Mouse (Mus musculus) cerebellum, adult 11-12 months (tissue): ENCODE data around the gene Muc2.
A peak's percentile ranks its signal among the peaks of the same experiment; 100 is the strongest.
"Not testable (repeated sequence)": the region's sequence is repeated elsewhere in the genome, so short reads cannot be mapped to it uniquely, and the experiment has no call there.

Source experiments
- DNase-seq: peaks from one replicate; pipeline ENCODE4 v3.0.0; 2022

Muc2 gene

DNA sequence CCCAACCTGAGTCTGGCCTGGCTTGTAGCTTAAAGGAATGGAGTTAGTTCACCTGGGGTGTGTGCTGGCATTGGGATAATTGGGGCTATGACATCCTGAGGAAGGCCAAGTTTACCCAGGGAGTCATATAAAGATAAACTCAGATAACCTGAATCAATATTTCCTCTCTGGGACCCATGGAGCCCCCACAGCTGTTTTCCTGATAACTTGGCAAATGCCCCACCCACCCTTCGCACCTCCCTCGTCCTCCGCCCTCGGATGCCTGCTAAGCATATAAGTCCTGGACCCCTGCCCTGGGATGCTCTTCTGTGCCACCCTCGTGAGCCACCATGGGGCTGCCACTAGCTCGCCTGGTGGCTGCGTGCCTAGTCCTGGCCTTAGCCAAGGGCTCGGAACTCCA, at the start of gene Muc2:
TSS of gene Muc2 (plus strand) at position 301 of the 400 bp plus-strand sequence.
- no peak for DNase-seq

DNA sequence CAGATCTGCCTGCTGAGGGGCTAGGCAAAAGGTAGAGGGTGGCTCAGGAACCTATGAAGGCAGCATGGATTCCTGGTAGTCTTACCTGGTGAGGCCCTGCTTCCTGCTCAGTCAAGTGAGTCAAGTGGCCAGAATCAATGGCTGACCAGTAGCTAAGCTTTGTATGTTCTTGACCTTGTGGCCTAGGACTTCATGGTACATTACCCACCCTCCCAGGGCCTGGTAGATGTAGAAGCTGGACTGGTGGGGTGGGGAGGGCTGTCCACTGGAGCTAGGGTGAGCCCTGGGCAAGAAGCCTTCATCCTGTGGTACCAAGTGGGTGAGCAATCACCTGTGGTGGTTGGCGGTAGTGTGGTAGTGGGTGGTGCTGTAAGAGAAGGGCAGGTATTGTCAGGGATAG, 47.8 kb upstream of the Muc2 start:
- no peak for DNase-seq

DNA sequence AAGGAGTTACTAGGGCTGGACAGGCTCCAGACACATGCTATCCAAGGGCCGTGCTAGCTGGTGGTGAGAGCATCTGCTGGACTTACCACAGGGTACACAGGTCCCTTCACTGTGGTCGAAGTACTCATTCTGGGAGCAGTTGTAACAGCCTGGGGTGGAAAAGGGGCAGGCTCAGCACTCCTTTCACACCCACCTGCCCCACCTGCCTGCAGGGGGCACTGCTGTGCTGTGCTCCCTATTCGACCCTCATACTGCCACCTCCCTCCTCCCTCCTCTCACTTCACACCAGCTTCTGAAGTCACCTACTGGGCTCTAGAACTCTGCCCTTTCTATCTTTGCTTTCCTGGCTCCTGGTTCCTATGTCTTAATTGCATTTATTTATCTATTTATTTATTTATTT, 47.0 kb upstream of the Muc2 start:
- no peak for DNase-seq

DNA sequence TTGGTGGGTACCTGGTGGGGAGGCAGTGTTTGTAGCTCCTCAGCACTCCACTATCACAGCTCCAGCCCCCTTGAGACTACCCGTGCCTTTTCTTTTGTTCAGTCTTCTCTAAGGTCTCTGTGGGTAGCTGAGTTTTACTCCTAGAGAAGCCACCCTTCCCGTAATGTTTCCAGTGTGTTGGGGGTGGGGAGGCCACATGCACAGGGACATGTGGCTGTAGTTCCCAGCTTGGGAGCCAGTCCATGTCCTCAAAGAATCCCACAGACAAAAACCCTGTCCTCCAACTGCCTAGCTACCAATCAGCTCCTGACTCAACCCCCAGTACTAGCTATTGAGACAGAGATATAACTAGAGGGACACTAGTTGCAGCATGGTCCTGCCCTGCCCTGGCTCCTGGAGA, 43.1 kb upstream of the Muc2 start:
- DNase-seq = no peak

DNA sequence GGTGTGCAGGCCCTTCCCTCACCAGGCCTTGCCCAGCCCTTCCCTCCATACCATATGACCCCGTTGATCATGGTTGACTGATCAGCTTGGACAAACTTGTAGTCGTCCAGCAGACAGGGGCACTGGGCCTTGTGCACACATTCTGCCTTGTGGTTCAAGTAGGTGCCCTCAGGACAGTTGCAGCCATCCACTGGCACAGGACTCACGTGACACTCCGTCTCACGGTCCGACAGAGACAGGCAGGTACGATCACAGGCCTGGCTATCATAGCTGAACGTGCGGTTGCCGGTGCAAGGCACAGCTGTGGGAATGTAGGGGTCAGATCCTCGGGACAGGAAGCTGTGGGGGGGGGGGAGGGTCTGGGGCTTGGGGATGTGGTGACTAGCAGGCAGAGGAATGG, 42.3 kb upstream of the Muc2 start:
- no peak for DNase-seq

DNA sequence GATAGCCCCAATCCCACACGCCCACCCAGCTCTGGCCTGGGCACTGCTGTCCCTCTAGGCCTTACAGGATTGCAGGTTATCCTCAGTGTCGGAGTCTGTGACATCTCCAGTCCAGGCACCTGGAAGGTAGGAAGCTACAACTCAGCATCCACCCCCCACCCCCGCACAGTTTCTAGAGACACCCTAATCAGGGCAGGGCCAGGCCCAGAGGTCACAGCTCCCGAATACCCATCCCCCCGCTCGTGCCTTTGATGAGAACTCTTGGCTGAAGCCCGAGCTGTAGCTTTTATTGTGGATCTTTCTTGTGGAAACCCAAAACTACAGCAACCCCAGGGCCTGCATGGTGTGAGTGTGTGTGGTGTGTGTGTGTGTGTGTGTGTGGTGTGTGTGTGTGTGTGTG, 37.9 kb upstream of the Muc2 start:
- DNase-seq = no peak

DNA sequence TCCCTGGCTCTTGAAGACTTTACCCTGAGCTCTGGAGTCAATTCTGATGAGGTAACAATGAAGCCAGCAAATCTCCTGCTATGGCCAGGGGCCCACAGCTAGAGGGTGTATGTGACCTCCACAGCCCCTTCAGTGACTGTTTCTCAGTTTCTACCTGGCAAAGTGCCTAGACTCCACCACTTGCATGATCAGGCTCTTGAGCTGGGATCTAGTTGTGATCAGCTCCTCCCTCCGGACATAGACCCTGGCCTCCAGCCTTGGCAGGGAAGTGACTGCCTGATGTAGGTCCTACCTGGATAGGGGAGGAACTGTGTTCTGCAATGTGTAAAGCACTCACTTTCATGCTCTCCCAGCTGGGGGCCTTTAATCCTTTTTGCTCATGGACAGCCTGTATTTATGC, 29.8 kb upstream of the Muc2 start:
- no peak for DNase-seq

DNA sequence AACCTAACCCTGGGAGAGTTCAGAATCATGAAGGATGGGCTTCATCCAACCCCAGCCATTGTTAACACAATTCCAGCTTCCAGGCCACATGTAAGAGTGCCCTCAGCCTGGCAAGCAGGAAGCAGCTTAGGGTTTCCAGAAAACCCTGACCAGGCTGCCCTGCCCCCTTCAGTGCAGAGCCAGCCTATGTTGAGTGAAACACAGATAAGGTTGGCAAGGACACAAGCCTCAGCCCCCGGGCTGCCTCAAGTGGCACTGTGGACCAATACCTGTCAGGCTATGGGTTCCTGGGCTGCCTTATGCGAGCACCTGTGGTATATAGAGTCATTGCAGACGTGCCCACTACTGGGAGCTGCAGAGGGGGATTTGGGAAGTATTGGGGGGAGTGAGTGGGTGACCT, 28.7 kb upstream of the Muc2 start:
- DNase-seq = no peak

DNA sequence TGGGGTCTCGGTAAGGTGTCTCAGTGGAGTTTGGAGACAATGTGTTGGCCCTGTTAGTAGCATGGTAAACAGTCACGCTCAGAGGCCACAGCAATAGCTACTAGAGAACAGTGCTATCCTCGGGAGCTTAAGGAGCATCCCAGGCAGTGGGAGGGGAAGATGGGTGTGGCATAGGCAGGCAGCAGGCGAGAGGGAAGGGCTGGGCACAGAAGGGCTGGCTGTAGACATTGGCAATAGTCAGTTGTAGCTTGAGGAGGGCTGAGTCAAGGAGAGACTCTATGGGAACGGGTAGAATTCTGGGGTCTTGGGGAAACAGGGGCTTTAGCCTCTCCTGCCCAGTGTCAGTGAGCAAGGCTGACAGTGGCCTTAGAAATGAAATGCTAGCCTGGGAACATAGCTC, 27.9 kb upstream of the Muc2 start:
- no peak for DNase-seq

DNA sequence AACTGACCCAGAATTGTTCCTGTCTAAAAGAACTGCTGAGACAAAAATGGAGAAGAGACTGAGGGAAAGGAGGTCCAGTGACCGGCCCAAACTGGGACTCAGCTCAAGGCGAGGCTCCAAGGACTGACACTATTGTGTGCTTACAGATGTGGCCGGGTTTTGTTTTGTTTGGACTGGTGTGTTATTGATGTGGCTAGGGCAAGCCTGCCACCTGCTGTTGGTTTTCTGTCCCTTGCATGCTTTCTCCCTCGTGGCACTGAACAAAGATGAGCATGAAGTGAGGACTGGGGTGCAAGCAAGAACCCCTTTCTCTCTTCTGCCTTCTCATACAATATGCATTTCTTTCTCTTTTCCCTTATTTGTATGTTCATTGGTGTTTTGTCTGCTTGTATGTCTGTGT, 23.9 kb upstream of the Muc2 start:
- DNase-seq = peak; percentile 16

DNA sequence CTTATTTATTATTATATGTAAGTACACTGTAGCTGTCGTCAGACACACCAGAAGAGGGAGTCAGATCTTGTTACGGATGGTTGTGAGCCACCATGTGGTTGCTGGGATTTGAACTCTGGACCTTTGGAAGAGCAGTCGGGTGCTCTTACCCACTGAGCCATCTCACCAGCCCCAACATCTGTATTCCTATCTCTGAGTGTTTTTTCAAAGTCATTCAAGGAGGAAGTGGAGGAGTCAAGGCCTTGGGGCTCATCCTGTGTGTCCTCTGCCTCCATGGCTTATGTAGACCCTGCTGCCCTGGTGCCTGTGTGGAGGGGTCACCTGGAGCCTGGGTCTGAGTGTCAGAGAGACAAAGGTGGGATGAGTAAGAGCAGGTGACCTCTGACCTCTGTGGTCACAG, 21.0 kb upstream of the Muc2 start:
- not testable (repeated sequence) for DNase-seq

DNA sequence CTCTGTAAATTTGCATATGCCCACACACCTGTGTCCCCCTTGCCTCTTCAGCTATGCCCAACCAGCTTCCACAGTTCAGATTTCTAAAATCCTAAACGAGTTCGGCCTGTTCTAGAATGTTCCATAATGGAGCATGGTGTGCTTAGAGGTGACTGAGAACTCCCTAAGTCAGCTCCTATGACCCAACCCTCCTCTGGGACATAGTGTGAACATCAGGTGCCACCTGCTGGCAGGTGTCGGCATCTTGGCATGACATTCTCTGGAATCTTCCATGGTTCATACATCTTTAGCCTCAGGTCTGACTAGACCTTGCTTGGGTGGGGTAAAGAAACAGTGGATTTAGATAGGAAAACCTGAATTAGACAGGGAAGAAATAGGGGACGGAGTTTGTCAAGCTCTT, 19.1 kb upstream of the Muc2 start:
- DNase-seq = peak; percentile 16

DNA sequence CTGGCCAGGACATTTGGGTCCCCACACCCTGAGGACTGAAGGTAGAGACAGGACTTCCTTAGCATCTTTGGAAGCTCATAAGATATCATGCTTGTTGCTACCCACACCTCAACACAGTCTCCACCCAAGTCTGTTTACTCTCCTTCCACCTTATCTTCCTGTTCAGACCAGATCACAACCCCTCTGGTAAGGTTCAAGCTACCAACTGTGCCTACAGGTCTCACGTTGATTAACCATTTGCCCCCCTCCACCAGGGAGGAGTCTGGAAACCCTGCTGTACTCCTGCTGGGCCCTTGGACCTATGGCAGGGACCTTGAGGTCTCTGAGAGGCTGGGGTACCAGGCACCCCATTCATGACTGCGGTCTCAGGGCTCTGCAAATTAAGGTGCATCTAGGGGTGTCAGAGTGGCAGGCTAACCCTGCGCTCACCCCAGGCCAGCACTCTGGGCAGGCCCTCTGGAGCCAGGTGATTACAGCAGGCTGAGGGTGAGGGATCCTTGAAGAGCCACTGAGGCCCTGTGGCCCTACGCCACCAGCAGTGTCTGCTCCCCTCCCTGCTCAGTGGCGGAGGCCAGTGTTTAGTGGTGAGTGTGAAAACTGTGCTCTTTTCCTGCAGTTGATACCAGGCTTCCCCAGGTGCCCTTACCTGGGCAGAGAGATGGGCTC, 18.4 kb upstream of the Muc2 start:
- no peak for DNase-seq

DNA sequence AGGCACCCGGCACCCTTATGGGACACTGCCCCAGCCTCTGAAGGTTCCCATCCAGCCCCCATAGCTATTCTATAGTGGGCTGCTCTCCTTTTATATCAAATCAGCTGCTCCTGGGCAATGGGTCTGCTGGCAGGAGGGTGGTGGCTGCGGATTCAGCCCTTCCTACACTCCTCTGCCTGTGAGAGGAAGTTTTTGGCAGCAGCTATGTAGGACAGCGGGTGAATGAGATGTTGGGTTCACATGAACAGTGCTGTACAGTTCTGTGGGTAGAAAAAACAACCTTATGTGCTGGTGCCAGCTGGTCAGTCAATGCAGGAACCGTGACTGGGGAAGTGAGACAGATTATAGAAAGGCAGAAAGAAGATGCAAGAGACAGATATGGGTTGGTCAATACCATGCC, 11.2 kb upstream of the Muc2 start:
- DNase-seq = no peak

DNA sequence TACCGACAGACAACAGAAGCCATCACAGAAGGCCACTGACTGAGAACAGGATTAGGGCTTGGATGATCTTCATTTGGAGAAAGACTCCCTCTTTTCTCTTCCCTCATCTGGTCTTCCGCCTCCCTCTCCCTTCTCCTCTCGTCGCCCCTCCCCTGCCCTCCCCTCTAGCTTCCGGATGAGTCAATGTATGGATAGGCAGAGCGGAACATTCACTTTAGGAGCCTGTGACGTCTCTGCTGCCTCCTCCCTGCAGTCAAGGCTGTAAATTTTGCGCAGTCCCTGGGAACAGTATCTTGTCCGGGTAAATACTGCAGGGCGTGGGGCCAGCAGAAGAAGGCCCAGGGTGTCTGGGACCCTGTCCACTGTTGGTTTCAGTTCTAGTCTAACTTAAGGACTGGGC, 2.8 kb upstream of the Muc2 start:
- no peak for DNase-seq

DNA sequence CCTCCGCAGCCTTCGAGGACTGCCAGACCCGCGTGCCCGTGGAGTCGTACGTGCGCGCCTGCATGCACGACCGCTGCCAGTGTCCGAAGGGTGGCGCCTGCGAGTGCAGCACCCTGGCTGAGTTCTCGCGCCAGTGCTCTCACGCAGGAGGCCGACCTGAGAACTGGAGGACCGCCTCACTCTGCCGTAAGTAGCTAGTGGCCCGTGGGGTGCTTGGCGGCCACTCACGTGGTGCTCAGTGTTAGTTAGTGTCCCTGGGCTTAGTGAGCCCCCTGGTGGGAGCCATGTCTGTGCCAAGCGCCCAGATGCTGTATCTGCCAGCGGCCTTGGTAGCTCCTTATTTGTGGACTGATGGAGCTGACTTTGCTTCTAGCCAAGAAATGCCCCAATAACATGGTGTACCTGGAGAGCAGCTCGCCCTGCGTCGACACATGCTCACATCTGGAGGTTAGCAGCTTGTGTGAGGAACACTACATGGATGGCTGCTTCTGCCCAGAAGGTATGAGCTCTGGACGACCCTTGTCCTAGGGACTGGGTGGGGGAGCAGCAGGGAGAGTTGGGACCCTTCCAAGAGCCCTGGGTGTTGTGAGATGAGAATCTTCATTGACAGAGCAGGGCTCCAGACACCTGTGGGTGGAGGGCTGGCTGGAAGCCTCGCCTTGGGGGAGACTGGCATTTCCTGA, 3.6 kb downstream of the Muc2 start:
- DNase-seq = no peak

DNA sequence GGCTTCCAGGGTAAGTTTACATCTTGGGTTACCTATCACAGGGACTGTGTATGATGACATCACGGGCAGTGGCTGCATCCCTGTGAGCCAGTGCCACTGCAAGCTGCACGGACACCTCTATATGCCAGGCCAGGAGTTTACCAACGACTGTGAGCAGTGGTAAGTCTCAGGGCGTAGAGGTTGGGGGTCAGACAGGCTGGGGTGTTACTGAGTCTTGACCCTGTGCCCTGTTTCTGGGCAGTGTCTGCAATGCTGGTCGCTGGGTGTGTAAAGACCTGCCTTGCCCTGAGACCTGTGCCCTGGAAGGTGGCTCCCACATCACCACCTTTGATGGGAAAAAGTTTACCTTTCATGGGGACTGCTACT, 4.1 kb downstream of the Muc2 start:
- no peak for DNase-seq

DNA sequence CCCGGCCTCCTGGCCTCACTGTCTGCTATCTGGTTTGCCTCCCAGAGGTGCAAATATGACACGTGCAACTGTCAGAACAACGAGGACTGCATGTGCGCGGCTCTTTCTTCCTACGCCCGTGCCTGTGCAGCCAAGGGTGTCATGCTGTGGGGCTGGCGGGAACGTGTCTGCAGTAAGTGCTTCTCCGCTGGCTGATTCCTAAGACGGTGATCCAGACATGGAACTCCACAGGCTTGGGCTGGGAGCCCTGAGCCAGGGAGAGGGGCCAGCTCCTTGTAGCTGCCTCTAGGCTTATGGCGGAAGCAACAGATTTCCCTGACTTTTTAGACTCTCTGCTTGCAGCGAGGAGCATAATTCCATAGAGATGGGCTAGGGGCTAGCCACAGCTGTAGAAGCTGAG, 6.4 kb downstream of the Muc2 start:
- DNase-seq = no peak

DNA sequence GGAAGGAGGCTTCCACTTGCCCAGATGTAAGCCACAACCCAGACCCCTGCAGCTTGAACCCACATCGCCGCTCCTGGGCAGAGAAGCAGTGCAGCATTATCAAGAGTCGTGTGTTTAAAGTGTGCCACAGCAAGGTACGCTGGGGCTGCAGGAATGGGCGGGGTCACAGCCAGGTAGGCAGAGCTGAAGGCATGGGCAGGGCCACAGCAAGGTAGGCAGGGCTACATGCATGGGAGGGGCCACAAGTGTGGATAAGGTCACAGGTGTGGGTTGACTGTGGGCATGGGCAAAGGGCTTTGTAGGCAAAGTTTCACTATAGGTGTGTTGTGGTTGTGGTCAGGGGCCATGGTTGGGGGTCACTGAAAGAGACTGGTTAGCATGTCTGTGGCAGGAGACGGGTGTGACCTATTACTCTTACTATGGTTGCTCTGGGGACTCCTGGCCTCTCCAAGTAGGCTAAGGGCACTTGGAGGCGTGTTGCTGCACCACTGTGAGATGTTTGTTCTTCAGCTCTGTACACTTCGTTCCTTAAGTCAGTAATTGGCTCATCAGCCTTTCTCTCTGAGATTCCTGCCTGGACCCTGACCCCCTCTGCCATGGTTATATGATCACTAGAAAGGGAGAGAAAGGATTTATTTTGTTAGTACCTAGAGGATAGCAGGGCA, 9.5 kb downstream of the Muc2 start:
- no peak for DNase-seq

DNA sequence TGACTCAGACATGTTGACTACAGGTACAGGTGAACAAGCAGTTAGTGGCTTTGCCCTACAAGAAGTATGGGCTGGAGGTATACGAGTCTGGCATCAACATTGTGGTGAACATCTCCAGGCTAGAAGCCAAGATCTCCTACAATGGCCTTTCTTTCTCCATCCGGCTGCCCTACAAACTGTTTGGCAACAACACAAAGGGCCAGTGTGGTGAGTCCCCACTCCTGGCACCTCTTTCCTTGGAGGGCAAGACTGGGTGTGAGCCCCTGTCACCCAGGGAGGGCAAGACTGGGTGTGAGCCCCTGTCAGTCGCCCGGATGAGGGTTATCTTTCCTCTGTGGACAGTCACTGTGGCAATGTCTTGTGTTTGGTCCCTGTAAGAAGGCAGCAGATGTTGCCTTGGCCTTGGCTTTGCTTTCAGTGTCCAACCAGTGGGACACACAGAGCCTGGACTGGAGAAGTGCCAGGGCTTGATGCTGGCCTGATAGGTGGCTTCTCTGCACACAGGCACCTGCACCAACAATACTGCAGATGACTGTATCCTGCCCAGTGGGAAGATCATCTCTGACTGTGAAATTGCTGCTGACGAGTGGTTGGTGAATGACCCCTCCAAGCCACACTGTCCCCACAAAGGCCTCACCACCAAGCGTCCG, 57.4 kb downstream of the Muc2 start:
- no peak for DNase-seq

DNA sequence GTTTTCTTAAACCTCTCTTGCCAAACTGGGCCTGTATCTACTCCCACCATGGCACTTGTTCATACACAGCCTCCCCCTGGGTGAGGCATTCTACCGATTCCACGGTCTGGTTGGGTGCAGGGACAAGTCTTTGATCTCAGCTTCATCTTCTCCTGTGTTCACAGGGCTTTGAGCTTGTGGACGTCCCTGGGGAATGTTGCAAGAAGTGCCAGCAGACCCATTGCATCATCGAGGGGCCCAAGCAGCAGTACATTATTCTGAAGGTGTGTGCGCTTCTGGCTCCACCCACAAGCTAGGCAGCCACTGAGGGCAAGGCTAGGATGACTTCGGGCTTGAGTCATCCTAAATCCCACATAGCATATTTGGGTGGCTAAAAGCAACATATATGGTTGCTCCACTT, 62.4 kb downstream of the Muc2 start:
- DNase-seq = no peak

DNA sequence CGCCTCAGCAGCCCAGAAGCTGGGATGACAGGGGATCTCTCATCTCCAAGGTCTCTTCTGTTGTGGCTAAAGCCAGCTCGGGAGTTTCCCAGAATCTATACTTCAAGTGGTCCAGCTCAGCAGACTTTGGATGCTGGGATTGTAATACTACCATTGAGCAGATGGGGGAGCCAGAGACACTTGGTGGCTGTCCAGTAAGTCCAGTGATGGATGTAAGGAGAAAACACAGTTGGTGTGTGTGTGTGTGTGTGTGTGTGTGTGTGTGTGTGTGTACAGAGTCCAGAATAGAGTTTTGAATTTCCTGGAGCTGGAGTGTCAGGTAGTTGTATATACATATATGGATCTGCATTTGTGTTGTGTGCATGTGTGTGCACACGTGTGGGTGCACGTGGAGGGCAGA, 65.7 kb downstream of the Muc2 start:
- DNase-seq = peak; percentile 53

DNA sequence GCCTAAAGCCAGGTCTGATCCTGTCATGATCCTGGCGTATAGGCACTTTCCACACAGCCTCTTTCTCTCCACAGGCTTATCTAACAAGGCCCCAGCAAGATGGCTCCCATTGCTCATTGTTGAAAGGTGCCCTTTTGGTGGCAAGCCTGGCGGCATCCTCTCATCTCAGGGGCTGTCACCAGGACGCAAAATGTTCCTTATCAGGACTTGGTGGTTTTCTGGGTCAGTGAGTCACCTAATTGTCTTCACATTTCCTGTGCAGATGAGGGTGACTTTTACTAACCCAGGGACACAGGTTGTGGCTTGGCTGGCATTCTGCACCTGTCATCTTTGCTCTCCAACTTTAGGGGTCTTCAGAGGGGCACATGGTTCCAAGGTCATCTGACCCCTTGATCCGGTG, 68.2 kb downstream of the Muc2 start:
- DNase-seq = no peak

DNA sequence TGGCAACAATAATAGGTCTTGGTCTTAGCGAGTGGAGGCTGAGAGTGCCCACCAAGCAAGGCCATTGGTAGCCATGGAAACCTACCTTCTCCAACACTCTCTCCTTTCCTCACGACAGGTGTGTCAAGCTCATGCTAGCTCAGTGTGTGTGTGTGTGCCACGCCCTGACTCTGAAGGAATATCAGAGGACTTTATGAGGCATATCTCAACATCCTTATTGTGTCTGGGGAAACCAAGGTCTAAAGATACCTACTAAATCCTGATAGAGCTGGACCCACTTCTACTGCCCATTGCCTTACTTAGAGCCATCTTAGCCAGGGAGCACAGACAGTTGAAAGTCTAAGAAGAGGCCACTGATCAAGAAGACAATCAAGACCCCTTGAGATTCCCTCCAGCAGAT, 80.4 kb downstream of the Muc2 start:
- no peak for DNase-seq
